Mouse (Mus musculus) large intestine, adult 2 months (tissue): ENCODE results near the gene Notch1. TPM values are rescaled to one million over a fixed set of nuclear protein-coding genes. Genes with fewer than 3 reads are reported as not detected.

ENCODE experiments used
- DNase-seq: peaks from one replicate; pipeline ENCODE4 v3.0.0-alpha.2; 2012; ENCODE audit warnings: low read depth, low spot score
- WGBS: fragments of 180-500 bp; shearing (Covaris S2); methylation state at CpG from one replicate; pipeline ENCODE4 v1.1.7; 2018; 5-methylcytosine and 5-hydroxymethylcytosine counted together
- polyA plus RNA-seq: library from polyadenylated mRNA; depleted of rRNA; stranded (reverse); fragments of >200 nt; gene quantifications from 2 replicates; pipeline ENCODE4 v1.2.3, GENCODE M21; 2012; rRNA removed

Gene Notch1
- polyA plus RNA-seq: 7.3 and 12.8 TPM in 2 replicates

- no peak for DNase-seq
- 59% methylated on average over 12 of the region's 12 CpGs for WGBS
These were observed at the start of gene Notch1 for GRCm38 (mm10) chr2:26516275-26516674. Notch1 (minus strand) TSS chr2:26516663.

- no peak for DNase-seq
- whole genome bisulfite sequencing: 17% methylated on average over 4 of the region's 4 CpGs
These were observed 49.8 kb upstream of the Notch1 start for GRCm38 (mm10) chr2:26566221-26566620.

- peak; percentile 40 for DNase-seq
- WGBS: 42% methylated on average over 6 of the region's 6 CpGs
These were observed 45.0 kb upstream of the Notch1 start for GRCm38 (mm10) chr2:26561351-26562016.

- no peak for DNase-seq
- WGBS: 90% methylated on average over 5 of the region's 5 CpGs
These were observed 44.0 kb upstream of the Notch1 start for GRCm38 (mm10) chr2:26560506-26560905.

- DNase-seq: no peak
- 44% methylated on average over 4 of the region's 4 CpGs for WGBS
These were observed 40.1 kb upstream of the Notch1 start for GRCm38 (mm10) chr2:26556535-26556993.

GRCm38 (mm10) chr2:26555076-26555475 is 38.6 kb upstream of the Notch1 start:
- DNase-seq: no peak

GRCm38 (mm10) chr2:26553904-26554303 is 37.4 kb upstream of the Notch1 start:
- 76% methylated on average over 9 of the region's 9 CpGs for WGBS
- no peak for DNase-seq

More at GRCm38 (mm10) chr2:26555076-26555475, 38.6 kb upstream of the Notch1 start:
- 61% methylated on average over 4 of the region's 4 CpGs for WGBS

GRCm38 (mm10) chr2:26552066-26552465 is 35.6 kb upstream of the Notch1 start:
- WGBS: 90% methylated on average over 2 of the region's 2 CpGs
- no peak for DNase-seq

GRCm38 (mm10) chr2:26551446-26551845 is 35.0 kb upstream of the Notch1 start:
- WGBS: 79% methylated on average over 8 of the region's 8 CpGs
- DNase-seq: no peak

- 58% methylated on average over 3 of the region's 3 CpGs for WGBS
- DNase-seq: no peak
These were observed 34.3 kb upstream of the Notch1 start for GRCm38 (mm10) chr2:26550777-26551176.

- DNase-seq: no peak
- WGBS: 68% methylated on average over 3 of the region's 3 CpGs
These were observed 33.7 kb upstream of the Notch1 start for GRCm38 (mm10) chr2:26550205-26550604.

- no peak for DNase-seq
- 63% methylated on average over 10 of the region's 10 CpGs for WGBS
These were observed 33.3 kb upstream of the Notch1 start for GRCm38 (mm10) chr2:26549801-26550200.

- 61% methylated on average over 2 of the region's 2 CpGs for WGBS
- no peak for DNase-seq
These were observed 31.0 kb upstream of the Notch1 start for GRCm38 (mm10) chr2:26547481-26547880.

- no peak for DNase-seq
- 32% methylated on average over 3 of the region's 3 CpGs for WGBS
These were observed 27.8 kb upstream of the Notch1 start for GRCm38 (mm10) chr2:26544265-26544664.

- DNase-seq: no peak
- 72% methylated on average over 8 of the region's 8 CpGs for WGBS
These were observed 27.3 kb upstream of the Notch1 start for GRCm38 (mm10) chr2:26543768-26544167.

- WGBS: 77% methylated on average over 4 of the region's 4 CpGs
- DNase-seq: no peak
These were observed 26.7 kb upstream of the Notch1 start for GRCm38 (mm10) chr2:26543155-26543554.

- 70% methylated on average over 9 of the region's 9 CpGs for WGBS
- no peak for DNase-seq
These were observed 24.9 kb upstream of the Notch1 start for GRCm38 (mm10) chr2:26541258-26541910.

GRCm38 (mm10) chr2:26540721-26541120 is 24.3 kb upstream of the Notch1 start:
- 71% methylated on average over 7 of the region's 7 CpGs for WGBS
- DNase-seq: no peak

- no peak for DNase-seq
- WGBS: 57% methylated on average over 2 of the region's 2 CpGs
These were observed 23.1 kb upstream of the Notch1 start for GRCm38 (mm10) chr2:26539516-26539915.

- WGBS: 85% methylated on average over 4 of the region's 4 CpGs
- no peak for DNase-seq
These were observed 19.1 kb upstream of the Notch1 start for GRCm38 (mm10) chr2:26535517-26536045.

GRCm38 (mm10) chr2:26534616-26535015 is 18.2 kb upstream of the Notch1 start:
- DNase-seq: no peak
- WGBS: 49% methylated on average over 2 of the region's 2 CpGs
